Mouse (Mus musculus) G1E (cell line): ENCODE data around the gene Wdr92.

Experiments used
- CTCF ChIP-seq: IDR thresholded peaks from 2 replicates; pipeline ENCODE4 v1.5.1; 2012; ENCODE audit warnings: low read depth, low read length, inconsistent platforms, mixed read lengths
- GATA1 ChIP-seq: IDR thresholded peaks from 2 replicates; pipeline ENCODE4 v1.6.1; 2012; ENCODE audit warnings: borderline replicate concordance, low read length, inconsistent platforms, mixed read lengths
- GATA2 ChIP-seq: IDR thresholded peaks from 2 replicates; pipeline ENCODE4 v1.6.1; 2012; ENCODE audit warnings: low read depth, low read length, inconsistent platforms, borderline replicate concordance
- POLR2AphosphoS5 ChIP-seq: IDR thresholded peaks from 2 replicates; pipeline ENCODE4 v1.6.1; 2012; ENCODE audit warnings: low read depth, low read length, inconsistent platforms; ENCODE audit not compliant: insufficient replicate concordance
- TAL1 ChIP-seq: conservative IDR thresholded peaks from 2 replicates; pipeline ENCODE4 v1.6.1; 2012; ENCODE audit warnings: low read depth, low read length, inconsistent platforms, mixed read lengths

GRCm38 (mm10) chr11:17202481-17202880, 20.6 kb downstream of the Wdr92 start:
- TF ChIP-seq TAL1 = no peak
- TF ChIP-seq CTCF = no peak
- no peak for TF ChIP-seq GATA1
- TF ChIP-seq POLR2AphosphoS5 = peak; percentile 81; the same call in 1 of the 2 replicates
- TF ChIP-seq GATA2 = no peak
